Mouse (Mus musculus) cerebellum, adult 9-11 months (tissue): Measurements from ENCODE around the gene Gpr137.

Experiments
- DNase-seq: peaks from one replicate; pipeline ENCODE4 v3.0.0; 2022

Gene Gpr137

GRCm38 (mm10) chr19:6942249-6942691 is at the start of gene Gpr137:
Gene Gpr137 (minus strand): TSS chr19:6942480.
- DNase-seq = peak; percentile 95

- DNase-seq = peak; percentile 51
These were observed 48.9 kb upstream of the Gpr137 start for GRCm38 (mm10) chr19:6991166-6991565.

GRCm38 (mm10) chr19:6990712-6991111 is 48.4 kb upstream of the Gpr137 start:
- DNase-seq = no peak

- no peak for DNase-seq
These were observed 47.0 kb upstream of the Gpr137 start for GRCm38 (mm10) chr19:6989251-6989650.

- no peak for DNase-seq
These were observed 45.6 kb upstream of the Gpr137 start for GRCm38 (mm10) chr19:6987904-6988285.

GRCm38 (mm10) chr19:6987061-6987903 is 45.0 kb upstream of the Gpr137 start, which contains the start of gene Vegfb:
Gene Vegfb (minus strand): TSS chr19:6987651.
- DNase-seq = peak; percentile 82

GRCm38 (mm10) chr19:6985951-6986708 is 43.9 kb upstream of the Gpr137 start:
- peak; percentile 65 for DNase-seq

GRCm38 (mm10) chr19:6985300-6985699 is 43.0 kb upstream of the Gpr137 start:
- DNase-seq = peak; percentile 65

GRCm38 (mm10) chr19:6983621-6984020 is 41.3 kb upstream of the Gpr137 start:
- DNase-seq = no peak

- no peak for DNase-seq
These were observed 39.2 kb upstream of the Gpr137 start for GRCm38 (mm10) chr19:6981465-6981864.

- peak; percentile 99 for DNase-seq
These were observed 38.3 kb upstream of the Gpr137 start, which contains the start of gene Fkbp2 for GRCm38 (mm10) chr19:6980381-6981093. Gene Fkbp2 (minus strand): TSS chr19:6980501.

- DNase-seq = peak; percentile 99
These were observed 37.5 kb upstream of the Gpr137 start for GRCm38 (mm10) chr19:6979486-6980380.

- DNase-seq = no peak
These were observed 36.8 kb upstream of the Gpr137 start for GRCm38 (mm10) chr19:6979001-6979479.

- no peak for DNase-seq
These were observed 36.3 kb upstream of the Gpr137 start for GRCm38 (mm10) chr19:6978639-6978974.

GRCm38 (mm10) chr19:6977759-6978638 is 35.7 kb upstream of the Gpr137 start:
- peak; percentile 72 for DNase-seq

- peak; percentile 77 for DNase-seq
These were observed 33.5 kb upstream of the Gpr137 start, which contains the start of gene Plcb3 for GRCm38 (mm10) chr19:6975537-6976521. Gene Plcb3 (minus strand): TSS chr19:6976470.

GRCm38 (mm10) chr19:6974211-6975205 is 32.2 kb upstream of the Gpr137 start, which contains the start of gene Ppp1r14b:
Gene Ppp1r14b (plus strand): TSS chr19:6974968.
- DNase-seq = peak; percentile 74

GRCm38 (mm10) chr19:6973581-6974190 is 31.4 kb upstream of the Gpr137 start:
- no peak for DNase-seq
